Mouse (Mus musculus): ENCODE data around the gene Tmem135.
"Not testable (repeated sequence)": the region's sequence is repeated elsewhere in the genome, so short reads cannot be mapped to it uniquely, and the experiment has no call there.

Gene Tmem135

DNA sequence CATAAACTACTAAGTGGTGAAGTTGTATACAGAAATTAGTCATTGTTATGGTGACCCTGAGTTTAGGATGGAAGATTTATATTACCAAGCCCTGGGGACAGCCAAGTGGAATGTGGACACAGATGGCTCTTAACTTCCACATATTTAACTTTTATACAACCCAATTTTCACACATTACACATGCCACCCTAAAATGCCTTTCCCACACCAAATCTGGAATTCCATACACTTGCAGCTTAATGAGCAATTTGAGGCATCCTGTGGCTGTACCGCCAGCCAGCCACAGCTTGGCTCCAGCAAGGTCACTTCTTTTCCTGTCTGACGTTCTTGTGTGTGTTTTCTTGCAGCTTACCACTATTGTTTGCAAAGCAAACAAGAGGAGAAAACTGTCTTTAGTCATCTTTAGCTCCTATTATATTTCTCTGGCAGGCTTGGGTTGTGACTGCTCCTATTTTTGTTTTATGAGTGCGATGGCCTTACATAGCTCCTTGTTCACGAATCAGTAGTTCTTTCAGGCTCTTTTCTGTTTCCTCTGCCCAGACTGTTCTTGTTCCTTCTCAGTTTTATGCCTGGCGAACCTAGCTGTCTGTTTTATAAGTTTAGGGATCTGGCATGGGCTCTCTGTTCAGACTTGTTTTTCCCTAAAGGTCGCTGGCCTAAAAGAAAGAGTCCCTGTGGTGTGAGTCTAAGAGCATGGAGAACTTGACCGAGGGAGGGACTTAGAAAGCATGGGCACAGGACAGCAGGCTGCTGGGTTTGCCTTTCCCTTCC is 22.9 kb downstream of the Tmem135 start:
- DNase-seq: no peak

DNA sequence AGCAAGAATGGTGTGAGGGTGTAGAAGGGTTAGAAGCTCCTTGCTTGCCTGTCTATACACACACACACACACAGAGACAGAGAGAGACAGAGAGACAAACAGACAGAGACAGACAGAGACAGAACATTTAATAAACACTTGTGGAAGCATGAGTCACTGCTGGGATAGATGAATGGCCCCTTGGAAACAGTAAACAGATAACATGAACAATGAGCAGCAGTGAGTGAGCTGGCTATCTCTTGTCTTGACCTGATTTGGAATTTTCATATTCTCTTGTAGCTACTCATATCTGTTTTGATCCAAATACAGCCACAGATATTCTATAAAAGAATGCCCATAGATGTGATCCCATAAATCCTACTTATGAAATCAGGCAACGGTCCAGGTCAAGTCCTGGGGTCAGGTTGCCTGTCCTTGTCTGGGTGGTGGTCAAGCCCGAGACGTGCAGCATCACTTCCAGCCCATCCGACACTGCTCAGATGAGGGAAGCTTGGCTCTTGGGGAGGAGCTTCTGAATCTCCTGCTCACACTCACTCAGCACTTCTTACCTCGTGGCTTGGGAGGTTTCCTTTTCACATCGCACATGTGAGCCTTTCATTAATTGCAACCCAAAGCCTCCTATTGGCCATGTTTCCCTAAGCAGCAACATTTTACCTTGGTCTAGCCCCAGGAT is 32.3 kb downstream of the Tmem135 start:
- no peak for DNase-seq

DNA sequence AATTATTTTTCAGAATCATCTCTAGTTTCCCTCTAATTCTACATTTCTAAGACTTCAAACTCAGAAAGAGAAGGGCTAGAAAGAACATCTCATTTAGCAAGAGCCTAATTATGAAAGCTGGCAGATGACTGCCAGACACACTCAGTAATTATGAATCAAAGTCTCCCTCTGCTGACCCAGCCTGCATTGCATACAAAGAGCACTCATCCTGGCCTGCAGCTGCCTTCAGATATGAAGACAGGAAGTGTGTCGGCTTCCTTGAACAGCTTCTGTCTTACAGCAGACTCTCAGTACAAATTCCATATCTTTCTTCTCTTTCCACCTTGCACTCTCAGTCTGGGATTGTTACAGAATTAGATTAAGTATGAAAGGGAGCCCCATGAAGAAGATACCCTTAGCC is 33.1 kb downstream of the Tmem135 start:
- DNase-seq: peak; percentile 28 to 32

- no peak for DNase-seq
Observed at GRCm38 (mm10) chr7:89370086-89370485, 33.9 kb downstream of the Tmem135 start.

DNA sequence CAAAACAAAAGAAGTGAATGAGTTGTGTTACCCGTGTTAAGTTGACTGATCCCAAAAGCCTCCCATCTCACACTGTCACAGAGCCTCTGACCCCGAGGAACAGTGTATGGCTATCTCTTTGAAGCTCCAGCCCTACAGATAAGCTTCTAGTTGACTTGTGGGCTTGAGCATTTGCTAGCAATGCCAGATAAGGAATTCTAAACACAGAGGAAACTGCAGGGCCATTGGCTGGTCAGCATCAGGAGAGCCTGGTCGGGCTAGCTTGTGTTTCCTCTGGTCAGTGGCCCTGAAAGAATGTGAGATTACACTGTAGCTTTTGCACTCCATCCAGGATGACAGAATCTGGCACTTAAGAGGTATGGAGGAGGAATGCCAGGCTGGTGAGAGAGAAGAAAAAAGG is 36.4 kb downstream of the Tmem135 start:
- DNase-seq: no peak

GRCm38 (mm10) chr7:89365135-89365880 is 38.7 kb downstream of the Tmem135 start:
- DNase-seq: no peak

GRCm38 (mm10) chr7:89363975-89364374 is 40.0 kb downstream of the Tmem135 start:
- DNase-seq: peak; percentile 35 to 57

GRCm38 (mm10) chr7:89356307-89356706 is 47.7 kb downstream of the Tmem135 start:
- DNase-seq: no peak

DNA sequence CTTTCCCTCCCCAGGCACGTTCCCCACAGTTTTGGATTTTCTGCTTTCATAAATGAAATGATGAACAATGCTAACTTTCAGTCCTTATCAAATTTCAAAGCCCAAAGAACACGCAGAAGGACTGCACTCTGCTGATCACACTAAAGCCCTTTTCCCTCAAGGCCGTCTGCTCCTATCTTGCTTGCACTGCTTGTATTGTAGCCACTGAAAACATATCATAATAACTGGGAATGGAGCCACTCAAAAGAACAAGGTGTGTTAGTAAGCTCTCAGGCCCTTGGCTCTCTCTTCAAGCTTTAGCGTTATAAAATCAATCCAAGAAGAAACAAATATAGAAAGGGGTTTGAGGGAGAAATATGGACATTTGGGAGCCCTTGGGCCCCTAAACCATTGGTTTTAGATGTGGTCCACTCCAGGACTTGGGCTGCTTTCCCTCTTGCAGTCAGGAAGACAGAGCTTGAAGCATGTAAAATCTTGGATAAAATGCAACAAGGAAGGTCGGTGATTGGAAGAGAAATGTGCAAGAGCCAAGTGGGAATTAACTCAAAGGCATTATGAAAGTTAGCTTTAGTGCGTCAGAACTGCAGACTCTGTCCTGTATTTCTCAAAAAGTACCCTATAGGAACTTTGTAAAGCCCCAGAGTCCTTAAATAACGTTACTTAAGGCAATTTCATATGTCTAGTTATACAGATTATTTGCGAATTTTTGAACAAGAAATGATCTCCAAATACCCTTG is 48.3 kb downstream of the Tmem135 start:
- DNase-seq: no peak

GRCm38 (mm10) chr7:89342021-89342420 is 62.0 kb downstream of the Tmem135 start:
- DNase-seq: no peak

DNA sequence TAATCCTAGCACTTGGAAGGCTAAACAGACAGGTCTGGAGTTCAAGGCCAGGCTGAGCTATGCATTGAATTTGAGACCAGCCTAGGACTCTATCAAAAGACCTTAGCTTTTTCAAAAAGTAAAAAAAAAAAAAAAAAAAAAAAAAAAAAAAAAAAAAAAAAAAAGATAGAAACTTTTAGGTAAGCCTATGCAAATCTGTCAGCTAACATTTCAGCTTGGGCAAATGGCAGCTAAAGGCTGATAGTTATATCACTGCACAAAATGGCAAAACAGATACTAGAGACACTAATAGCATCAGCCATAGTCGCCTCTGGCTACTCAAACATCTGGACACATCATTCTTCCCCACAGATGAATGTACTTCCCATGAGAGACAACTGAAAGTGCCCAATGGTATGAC is 64.2 kb downstream of the Tmem135 start:
- no peak for DNase-seq

DNA sequence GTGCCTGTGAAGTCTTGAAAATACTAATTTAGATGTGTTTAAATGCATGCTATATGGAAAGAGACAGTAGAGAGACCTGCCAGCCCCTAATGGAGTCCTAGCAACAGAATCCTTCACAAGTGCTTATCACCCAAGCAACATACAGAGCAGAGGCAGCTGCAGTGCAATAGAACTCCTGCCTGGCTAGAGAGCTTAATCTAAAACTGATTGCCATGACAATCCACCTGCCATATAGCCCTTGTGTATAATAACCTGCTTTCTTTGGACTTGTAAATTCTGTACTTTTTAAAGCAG is 64.9 kb downstream of the Tmem135 start:
- peak in 1 of 2 experiments; percentile 9 for DNase-seq

- peak; percentile 94 to 97 for DNase-seq
Observed at GRCm38 (mm10) chr7:89338350-89339141, 65.5 kb downstream of the Tmem135 start.

DNA sequence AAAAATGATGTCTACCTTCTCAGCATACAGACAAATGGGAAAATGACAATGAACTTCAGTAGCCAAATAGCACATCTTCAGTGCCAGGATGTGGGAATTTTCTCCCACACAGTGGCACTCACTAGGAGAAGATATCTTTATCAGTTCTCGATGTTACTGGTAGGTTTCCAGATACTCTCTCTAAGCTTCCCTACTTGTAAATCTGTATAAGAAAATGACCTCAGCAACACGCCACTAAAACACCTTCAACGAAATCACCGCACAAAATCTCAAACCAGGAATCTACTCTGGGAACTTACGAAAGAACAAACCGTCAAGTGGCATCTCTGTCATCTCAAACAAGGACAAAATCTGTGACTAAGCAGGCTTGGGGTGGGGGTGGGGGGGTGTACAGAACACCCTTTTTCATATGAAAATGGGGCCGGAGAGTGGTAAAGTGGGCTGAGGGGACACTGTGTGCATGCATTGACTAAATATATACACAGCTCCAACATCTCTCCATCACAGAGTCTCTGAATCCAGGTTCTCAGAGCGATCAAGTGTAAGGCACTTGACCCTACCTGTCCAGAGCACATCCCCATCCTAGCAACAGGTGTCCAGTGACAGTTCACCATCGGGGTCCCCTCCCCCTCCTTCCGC is 66.2 kb downstream of the Tmem135 start:
- DNase-seq: no peak

GRCm38 (mm10) chr7:89336434-89336833 is 67.6 kb downstream of the Tmem135 start:
- no peak for DNase-seq

DNA sequence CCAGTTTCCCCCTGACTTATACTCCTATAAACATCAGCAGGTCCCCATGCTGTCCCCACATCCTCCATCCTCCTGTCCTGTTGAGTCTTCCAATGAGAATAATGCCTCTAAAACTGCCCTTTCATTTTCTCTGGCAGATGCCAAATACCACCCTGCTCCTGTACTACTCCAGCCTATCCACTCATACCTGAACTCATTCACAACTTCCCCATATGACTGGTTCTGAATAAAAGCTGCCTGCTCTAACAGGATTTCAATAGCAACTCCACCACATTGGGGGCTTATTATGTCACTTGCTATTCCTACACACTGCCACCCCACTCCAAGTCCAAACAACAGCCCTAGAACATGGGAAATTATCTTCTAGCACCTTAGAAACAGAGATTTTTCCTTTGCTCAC is 68.7 kb downstream of the Tmem135 start:
- no peak for DNase-seq

DNA sequence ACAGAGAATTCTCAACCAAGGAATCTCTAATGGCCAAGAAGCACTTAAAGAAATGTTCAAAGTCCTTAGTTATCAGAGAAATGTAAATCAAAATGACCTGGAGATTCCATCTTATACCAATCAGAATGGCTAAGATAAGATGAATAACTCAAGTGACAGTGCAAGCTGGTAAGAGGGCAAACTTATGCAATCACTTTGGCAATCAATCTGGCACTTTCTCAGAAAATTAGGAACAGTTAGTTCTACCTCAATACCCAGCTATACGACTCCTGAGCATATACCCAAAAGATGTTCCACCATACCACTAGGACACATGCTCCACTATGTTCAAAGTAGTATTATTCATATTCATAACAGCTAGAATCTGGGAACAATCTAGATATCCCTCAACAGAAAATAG is 74.1 kb downstream of the Tmem135 start:
- DNase-seq: no peak

GRCm38 (mm10) chr7:89327731-89328130 is 76.3 kb downstream of the Tmem135 start:
- no peak for DNase-seq

DNA sequence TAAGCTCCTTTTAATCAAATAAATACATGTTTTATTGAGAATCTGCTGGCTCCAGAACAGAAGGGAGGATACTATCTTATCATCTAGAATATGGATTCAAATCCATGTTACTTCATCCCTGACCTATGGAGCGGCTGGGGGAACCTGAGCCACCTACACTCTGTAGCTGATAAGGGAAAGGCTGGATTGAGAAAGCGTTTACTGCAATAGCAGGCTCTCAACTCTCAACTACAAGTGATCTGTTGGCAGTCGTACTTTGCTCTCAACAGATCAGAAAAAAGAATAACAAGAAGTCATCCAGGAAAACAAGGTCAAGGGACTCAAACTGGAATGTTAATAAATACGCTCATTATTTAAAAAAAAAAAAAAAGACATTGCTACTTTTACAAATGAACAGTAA is 77.3 kb downstream of the Tmem135 start:
- DNase-seq: no peak

DNA sequence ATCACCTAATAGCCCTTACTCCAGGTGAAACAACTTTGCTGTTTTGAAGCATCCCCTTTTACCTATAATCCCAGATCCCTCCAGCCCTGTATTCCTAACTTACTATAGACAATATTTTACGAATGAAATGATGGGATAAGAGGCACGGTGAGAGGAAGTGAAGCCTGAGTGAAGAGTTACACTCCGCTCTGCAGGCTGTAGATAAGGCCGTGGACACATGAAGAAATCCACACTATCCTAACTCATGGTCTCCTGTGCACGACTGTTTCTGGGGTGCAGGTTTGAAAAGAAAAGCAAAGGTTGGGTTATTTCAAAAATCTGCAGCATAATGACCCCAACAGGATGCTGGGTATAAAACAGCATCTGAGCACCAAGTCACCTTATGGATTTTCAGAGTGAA is 77.8 kb downstream of the Tmem135 start:
- DNase-seq: no peak

DNA sequence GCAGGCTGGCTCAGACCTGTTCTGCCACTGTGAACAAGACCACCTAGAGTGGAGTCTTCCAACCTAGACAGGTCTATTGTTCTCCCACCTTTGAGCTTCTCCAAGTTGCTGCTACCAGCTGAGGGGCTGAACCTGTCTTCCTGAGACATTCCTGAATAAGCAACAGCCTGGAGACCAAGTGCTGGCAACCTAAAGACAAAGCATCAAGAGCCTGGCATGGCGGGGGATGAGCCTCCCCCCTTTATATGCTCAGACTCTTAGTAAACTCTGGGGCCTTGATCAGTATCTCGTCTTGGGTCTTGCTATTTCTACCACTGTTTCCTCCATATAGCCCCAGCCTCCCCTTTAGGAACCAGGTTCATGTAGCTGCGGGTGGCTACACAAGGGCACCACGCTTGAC is 81.3 kb downstream of the Tmem135 start:
- not testable (repeated sequence) for DNase-seq

- no peak for DNase-seq
Observed at GRCm38 (mm10) chr7:89319351-89319750, 84.7 kb downstream of the Tmem135 start.
